Mouse (Mus musculus): ENCODE results near the gene Pkn2.

Pkn2 gene

DNA sequence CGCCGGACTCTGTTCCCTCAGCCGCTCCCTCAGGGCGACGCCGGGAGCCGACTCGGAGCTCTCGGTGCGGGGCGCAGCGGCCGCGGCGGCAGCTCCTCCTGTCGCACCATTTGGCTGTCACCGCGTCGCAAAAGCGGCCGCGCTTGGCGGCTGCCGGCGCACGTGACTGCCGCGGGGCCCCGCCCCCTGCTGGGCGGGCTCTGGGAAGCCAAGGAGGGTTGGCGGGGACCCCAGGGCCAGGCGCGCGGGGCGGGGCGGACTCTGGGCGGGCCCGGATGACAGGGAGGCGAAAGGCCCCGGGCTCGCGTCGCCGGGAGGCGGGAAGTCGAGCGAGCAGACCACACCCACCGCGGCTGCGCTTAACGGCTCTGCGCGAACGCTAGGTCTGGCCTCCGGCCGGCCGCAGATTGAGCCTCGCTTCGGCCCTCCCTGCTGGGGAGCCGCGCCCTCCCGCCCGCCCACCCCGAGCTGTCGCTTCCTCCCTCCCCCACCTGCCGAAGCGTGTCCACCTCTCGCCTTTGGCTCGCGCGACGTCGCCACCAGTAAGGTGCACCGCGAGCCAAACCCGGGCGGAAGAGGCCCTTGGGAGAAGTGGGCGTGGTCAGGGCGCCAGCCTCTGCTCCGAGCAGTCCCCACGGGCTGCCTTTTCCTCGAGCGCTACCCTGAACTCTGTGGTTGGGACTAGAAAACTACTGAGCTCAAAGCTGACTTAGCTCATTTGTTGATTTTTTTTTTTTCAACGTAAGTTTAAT is at the start of gene Pkn2:
Gene Pkn2, minus strand, starts transcription at position 133 of the 752 bp plus-strand sequence.
- DNase-seq (ENCODE audit: low spot score), result peak; percentile 95

DNA sequence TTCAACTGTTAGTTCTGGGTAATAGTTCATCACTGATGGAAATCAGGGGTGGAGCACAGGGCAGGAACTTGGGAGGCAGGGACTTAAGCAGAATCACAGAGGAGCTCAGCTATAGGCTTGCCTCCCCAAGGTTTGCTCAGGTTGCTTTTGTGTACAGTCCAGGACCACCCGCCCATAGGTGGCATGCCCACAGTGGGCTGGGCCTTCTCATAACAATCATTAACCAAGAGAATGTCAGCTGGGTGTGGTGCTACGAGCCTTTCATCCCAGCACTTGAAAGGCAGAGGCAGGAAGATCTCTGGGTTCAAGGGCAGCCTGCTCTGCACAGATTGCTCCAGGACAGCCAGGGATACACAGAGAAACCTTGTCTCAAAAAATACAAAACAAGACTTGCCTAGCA is 48.1 kb upstream of the Pkn2 start:
- DNase-seq (ENCODE audit: low spot score), result no peak

DNA sequence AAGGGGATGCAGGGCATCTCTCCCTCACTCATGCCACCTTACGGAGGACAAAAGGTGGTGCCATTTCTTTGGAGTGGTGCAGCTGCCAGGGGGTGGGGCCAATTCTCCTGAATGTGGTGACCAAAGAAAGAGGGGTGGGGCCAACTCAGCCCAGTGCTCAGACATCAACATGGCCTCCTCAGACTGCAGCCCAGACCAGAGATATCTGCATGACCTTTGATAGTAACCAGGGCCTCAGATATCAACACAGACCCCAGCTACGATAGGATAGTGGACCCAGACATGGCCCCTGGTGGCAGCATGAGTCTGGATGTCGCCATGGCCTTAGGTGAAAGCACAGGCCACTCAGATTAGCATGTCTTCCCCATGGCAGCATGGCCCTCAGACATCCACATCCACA is 45.5 kb upstream of the Pkn2 start:
- DNase-seq (ENCODE audit: low spot score), result no peak

DNA sequence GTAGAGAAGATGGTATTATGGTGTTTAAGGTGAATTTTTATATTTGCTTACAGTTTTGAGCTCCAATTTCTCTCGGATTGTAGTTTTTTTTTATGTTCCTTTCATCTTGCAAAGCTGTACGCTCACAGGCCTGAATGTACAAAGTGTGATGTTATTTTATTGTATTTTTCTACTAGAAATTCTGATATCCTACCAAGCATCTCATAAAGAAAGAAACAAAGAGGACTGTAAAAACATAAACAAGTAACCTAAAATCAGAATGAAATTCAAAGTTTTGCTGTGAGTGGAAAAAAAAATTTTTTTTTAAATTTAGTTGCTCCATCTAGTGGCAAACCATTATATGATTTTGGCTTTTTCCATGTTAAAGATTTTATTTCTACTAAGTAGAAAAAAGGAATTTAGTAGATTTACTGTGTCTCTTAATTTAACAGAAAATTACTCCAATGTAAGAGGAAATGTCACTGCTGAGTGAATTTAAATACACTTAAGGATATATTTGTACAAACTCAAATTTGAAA is 43.1 kb upstream of the Pkn2 start:
- DNase-seq (ENCODE audit: low spot score), result no peak

DNA sequence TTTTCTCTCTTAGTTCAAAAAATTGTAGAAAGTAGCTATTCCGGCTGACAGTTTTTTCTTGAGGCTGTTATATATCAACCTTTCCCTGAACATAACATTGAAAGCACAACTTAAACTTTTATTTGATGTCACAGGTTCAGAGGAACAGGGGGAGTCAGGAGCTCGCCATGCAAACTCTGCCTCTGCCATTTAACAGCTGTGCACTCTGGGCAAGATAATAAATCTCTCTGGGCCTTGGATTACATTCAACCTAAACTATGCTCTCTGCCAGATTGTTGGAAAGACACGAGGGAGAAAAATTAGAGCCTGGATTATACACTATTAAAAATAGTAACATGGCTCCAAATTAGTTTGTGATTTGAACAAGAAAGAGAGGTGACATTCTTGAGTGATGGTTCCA is 37.3 kb upstream of the Pkn2 start:
- no peak for DNase-seq (ENCODE audit: low spot score)

DNA sequence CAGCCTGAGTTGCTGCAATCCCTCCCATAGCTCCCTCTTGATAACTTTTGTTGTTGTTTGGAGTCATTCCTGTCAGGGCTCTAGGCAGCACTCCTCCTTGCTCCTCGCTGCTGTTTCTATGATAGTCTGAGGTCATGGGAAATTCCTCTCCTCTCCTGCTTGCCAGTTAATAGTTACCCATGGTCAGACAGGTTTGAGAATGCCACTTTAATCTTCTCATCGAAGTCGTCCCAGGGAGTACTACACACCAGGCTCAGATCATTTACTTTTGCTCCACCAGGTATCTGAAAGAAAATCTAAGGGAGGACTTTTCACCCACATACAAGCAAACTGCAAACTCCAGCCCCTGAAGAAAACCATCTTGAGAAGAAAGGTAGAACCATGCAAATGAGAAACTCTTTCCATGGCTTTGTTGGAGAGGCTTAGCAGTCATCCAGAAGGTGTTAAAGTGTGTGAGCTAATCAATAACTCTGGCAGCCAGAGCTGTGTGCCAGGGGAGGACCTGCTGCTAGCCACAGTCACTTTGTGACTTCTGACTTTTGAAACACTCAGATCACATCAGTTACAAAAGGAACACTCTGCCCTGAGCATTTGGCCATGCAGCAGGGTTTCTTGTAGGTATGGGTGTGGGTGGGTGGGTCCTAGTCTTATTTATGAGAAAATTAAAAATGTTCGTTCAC is 36.1 kb upstream of the Pkn2 start:
- no peak for DNase-seq (ENCODE audit: low spot score)

DNA sequence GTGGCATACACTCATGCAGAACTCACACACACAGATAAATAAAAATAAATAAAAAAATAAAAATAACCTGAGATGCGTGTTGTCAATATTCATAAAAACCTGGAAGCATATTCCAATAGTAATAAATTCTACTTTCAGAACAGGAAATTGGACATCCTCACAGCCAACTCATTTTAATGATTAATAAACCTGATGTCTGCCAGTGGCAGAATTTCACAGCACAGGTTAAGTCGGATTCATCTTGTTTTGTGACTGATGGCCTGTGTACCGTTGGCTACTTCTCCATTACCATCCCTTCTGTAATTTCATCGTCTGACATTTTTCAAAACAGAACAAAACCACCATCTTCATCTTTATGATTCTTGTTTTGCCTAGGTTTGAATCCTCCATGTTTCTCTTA is 35.4 kb upstream of the Pkn2 start:
- DNase-seq (ENCODE audit: low spot score), result no peak

DNA sequence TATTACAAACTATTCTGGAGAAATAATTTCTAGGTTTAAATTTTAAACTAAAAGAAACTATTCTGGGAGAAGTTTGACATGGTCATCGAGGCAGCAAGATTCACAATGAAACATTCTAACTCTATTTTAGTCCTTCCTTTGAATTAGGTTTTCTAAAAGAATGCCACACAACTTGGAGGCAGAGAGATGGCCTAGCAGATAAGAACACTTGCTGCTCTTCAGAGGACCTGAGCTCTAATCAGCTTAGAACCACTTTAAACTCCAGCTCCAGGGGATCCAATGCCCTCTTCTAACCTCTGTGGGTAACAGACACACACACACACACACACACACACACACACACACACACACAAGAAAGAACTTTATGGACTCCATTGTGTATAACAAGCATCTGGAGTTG is 31.5 kb upstream of the Pkn2 start:
- no peak for DNase-seq (ENCODE audit: low spot score)

DNA sequence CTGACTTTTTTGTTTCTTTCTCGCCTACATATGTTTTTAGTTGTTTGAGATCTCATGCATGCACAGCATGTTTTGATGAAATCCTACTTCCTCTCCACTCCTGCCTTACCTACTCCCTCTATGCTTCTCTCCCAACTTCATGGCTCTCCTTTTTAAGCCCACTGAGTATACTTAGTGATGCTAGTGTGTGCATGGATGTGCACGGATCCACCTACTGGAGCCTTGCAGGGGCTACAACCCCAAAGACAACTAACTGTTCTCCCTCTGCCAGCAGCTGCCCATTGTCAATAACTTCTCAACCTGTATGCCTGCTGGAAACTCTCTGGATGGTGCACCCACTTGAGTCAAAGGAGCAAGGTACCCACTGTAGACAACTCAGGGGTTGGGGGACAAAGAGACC is 17.9 kb upstream of the Pkn2 start:
- no peak for DNase-seq (ENCODE audit: low spot score)

DNA sequence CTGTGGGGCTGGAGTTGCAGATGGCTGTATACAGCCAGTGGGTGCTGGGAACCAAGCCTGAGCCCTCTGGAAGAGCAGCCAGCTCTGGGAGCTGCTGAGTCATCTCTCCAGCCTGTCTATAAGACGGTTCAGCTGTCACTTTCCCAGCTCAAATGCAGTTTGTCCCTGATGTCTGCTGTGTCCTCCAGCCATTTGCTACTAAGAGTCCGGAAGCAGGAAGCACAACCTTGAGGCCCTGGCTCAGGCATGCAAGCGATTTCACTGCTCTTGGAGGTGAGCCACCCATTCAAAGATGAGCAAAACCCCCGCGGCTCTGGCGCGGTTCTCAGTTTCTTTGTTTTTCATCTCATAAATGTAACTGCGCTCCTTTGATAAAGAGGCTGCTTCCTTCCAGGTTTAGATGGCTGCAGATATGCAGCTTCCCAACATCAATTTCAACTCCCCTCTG is 17.2 kb upstream of the Pkn2 start:
- no peak for DNase-seq (ENCODE audit: low spot score)

DNA sequence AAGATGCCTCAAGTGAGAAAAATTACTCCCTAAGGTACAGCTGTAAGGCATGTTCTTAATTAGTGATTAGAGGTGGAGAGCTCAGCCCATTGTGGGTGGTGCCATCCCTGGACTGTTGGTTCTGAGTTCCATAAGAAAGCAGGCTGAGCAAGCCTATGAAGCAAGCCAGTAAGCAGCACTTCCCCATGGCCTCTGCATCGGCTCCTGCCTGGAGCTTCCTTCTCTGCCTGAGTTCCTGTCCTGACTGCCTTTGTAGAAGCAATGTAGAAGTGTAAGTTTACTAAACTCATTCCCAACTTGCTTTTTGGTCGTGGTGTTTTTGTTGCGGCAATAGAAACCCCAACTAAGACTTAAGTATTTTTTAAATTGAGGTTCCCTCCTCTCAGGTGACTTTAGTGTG is 8.6 kb upstream of the Pkn2 start:
- no peak for DNase-seq (ENCODE audit: low spot score)

DNA sequence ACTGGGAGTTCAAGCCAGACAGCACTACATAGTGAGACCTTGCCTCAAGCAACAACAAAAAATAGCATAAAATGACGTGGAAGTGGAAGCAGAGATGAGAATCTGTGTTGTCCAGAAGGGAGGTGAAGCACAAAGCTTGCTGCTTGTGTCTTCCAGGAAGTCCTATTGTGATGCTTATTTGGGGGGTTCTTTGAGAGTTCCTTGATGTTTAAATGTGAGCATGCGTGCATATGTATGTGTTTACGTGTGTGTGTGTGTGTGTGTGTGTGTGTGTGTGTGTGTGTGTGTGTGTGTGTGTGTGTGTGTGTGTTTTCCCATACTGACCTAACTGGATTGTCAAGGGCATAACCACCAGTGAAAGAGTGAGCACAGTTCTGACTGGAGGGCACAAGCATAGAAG is 5.2 kb upstream of the Pkn2 start:
- no peak for DNase-seq (ENCODE audit: low spot score)

DNA sequence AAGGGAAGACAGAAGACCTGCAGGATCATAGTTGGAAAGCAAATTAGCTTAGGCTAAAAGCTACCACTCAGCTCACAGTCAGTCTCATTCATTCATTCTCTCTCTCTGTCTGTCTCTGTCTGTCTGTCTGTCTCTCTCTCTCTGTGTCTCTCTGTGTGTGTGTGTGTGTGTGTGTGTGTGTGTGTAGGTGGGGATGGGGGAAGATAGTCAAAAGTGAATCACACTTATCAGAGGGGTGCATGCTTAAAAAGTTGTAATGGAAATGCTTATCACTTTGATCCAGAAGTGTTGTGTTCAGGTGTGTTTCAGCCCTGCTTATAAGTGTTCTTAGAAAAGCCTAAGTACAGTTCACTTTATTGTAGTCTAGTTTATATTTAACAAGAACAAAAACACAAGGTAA is 2.8 kb upstream of the Pkn2 start:
- no peak for DNase-seq (ENCODE audit: low spot score)

DNA sequence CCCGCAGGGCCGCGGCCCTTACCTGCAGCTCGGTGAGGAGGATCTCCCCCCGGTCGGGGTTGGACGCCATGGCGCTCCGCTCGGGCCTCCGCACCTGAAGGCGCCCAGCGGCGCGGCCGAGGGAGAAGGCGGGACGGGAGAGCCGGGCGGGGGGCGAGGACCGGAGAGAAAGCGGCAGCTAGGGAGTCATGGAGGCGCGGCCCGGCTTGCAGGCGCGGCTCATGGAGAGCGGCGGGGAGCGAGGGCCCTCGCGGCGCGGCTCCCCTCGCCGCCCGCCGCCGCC is 274 bp downstream of the Pkn2 start:
- peak; percentile 25 for DNase-seq (ENCODE audit: low spot score)

DNA sequence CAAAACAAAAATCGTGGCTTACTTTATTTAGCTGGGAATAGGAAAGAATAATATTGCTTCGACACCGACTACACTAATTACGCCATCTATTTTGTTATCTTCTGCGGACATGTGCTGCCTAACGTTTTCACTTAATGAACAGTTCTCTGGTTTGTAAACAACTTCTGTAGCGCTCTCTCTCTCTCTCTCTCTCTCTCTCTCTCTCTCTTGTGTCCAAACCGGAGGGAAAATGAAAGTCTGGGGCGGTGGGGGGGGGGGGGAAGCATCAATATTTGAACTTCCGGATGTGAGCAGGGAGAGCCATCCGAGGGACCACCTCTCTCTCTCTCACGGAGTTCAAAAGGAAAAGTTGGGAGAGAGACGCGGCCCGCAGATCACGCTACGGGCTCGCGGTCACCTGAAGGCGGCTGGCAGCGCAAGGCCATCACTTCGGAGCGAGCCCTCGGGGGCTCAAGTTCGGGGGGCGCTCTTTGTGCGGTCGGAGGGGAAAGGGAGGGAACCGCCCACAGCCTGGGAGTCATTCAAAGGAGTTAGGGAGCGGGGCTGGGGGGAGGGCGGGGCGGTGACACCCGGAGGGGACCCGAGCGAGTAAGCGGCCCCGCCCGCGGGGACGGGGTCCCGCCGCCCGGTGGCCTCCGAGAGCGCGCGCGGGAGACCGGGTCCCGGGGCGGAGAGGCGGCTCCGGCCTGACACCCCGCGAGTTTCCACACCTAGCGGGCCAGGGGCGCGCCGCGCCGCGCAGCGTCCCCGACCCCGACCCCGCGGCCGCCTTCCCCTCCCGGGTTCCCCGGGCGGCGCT is 815 bp downstream of the Pkn2 start:
- no peak for DNase-seq (ENCODE audit: low spot score)

DNA sequence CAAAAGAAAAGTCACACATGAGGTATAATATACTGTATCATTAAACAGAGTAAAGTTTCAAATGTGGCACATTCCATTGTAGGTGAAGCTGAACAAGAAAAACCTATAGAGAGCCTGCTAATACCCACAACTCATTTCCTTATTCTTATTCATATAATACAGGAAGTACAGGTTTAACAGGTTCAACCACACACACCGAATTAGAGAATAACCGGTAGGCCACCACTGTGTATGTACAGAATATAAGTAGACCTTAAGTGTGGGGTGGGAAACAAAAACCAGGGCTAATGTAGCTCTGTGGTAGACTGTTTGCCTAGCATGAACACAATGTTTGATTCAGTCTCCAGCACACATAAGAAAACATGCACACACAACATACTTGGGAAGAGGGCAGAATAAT is 18.6 kb downstream of the Pkn2 start:
- no peak for DNase-seq (ENCODE audit: low spot score)

DNA sequence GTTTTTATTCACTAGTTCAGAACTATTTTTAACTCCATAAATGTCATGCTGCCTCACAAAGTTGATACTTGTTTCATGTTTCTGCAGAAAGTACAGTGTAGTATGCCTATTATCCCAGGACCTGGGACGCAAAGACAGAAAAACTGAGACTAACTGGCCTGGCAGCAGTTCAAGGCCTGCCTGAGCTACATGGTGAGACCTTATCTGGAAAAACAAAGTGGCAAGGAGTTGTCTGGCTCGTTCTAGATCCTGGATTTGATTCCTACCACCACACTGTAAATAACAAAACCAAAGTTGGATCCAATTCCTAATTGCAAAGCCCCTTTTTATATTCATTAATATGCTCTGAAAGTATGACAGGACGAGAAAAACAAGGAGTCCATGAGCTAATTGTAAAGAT is 25.0 kb downstream of the Pkn2 start:
- DNase-seq (ENCODE audit: low spot score), result no peak

DNA sequence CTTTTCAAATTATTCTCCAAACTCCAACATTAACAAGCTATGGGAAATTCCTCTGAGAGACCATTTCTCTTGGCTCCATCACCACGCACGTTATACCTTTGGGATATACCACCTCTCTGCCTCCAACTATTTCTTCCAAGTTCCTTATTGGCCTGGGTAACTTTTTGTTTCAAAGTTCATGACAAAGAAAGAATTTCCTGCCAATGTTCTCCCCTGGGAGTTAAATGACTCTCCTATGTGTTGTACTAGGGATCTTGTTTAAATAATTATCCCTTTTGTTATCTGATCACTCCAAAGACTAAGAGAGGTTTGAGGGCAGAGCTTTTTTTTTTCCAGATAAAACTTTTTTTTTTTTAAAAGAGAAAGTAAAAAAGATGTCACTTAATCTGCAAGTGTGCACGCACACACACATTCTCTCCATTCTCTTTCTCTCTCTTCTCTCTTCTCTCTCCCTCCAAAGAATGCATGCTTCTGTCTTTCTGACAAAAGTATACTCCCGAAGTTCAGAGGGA is 25.8 kb downstream of the Pkn2 start:
- no peak for DNase-seq (ENCODE audit: low spot score)

DNA sequence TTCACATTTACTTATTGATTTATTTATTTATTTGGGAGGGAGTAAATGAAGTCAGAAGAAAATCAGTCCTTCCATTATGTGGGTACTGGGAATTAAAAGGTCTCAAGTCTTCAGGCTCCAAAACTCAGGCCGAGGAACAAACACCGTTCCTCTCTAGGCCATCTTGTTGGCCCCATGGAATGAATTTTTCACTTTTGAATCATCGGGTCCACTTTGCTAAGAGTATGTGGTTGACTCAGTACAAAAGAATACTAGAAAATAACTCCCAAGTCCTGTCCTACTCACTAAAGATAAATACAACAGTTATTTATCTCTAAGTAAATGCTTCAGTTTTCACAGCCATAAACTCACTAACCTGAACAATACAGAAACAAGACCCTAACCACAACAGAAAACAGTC is 28.9 kb downstream of the Pkn2 start:
- no peak for DNase-seq (ENCODE audit: low spot score)

DNA sequence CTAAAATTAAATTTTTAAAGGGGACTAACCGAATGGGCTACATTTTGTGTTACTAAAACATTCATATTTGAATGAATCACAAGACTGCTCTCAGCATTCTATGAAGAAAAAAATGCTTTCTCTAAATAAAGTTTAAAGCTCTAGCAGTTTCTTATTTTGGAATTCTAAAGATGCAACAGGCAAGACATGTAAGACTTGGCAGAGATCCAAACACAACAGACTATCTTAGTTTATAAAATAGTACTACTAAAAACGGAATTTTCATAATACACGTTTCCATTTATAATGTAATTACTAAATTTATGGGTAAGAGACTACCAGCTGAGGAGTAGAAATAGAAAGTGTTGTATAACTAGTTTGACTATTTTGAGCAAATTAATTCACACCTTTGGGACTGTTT is 30.2 kb downstream of the Pkn2 start:
- DNase-seq (ENCODE audit: low spot score), result no peak

DNA sequence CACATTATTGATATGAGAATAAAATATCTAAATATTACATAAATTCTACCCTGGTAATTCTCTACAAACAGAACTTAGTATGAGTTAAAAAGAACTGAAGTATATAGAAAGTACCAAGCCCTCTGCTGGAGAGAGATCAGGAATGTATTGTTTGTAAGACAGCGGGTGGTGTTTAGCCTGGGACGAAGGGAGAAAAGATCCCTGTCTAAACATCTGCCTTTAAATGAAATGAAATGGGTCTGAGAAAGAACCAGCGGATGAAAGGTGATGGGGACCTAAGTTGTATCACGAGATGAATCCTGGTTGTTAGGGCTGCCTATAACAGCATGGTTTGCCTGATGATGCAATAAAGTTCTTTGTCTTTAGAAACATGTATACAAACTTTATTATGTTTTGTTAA is 41.8 kb downstream of the Pkn2 start:
- DNase-seq (ENCODE audit: low spot score), result no peak

DNA sequence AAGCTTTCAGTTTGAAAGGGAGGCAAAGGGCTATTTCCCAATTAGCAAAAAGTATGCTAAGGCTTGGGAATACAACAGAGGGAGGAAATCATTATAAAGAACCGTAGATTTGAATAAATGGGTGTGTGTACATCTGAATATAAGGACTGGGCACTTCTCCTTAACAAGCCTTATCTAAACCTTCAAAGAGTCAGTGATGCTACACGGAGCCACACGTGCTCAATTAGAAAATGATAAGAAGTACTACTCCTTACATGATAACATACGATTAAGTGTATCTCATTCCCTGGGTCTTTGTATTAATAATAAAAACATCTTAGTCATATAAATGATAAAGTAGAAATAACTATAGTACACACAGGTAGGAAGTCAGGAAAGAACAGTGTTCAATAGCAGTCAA is 47.0 kb downstream of the Pkn2 start:
- DNase-seq (ENCODE audit: low spot score), result no peak

DNA sequence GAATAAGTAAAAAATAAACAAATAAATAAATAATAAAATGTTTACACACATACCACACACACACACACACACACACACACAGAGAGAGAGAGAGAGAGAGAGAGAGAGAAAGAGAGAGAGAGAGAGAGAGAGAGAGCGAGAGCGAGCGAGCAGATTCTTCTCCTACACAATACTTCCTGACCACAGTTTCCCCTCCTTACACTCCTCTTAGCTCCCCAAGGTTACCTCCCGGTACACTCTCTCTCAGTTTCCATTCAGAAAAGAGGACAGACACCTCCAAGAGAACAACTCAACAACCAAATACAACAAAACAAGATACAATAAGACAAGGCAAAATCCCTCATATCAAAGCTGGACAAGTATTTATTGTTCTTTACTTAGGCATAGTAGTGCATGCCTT is 47.8 kb downstream of the Pkn2 start:
- no peak for DNase-seq (ENCODE audit: low spot score)
